Mouse (Mus musculus): Measurements from ENCODE around the gene Vstm2l.

DNA sequence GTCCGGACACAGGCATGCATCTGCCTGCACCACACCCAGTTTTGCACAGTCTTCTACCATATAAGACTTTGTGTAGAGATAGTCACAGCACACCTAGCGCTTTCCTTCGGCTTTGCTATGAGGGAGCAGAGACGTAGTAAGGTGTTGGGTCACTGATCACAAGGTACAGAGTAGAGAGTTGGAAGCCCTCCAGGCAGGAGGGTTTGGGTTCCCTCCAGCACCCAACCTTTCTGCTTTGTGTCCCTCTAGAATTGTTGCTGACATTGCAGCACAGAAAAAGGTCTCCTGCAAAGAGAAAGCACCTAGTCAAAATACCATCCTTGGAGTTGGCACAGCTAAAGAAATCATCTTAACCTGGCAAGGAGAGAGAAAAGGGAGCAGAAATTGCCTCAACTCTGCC lies 78.0 kb downstream of the Vstm2l start:
- no peak for TF ChIP-seq CTCF (IDR thresholded peaks at IDR 0.05; ENCODE audit: low read depth)
- TF ChIP-seq EP300 (IDR thresholded peaks at IDR 0.05; ENCODE audit: low read depth): no peak

Measured in heart, postnatal 0 days (tissue).